In genomic region chr16:30854716-30855115, GRCm38 (mm10) we compare ENCODE assay signal across 22 mouse cellular contexts.
DNase-seq lines count a peak whose midpoint lies in the region; ATAC-seq and TF ChIP-seq lines count a peak whose summit lies in the region.
"Had no signal": no experiment of that assay in that cellular context is flagged by ENCODE, and none has a peak within 500 bp of the region (broad histone marks: within the 10 kb centered on the region; RNA-seq: fewer than 3 reads in every experiment).

No protein-coding gene starts in this region.

- dilution Hi-C loops in CH12.LX (cut with MboI; ENCODE audit: extremely low pct_ligation_motif_present, extremely low pct_unique_long_range_greater_than_20kb, low sequenced_read_pairs) = no loop called here

- H3K9ac ChIP-seq in limb, embryonic 15.5 days = no peak overlapping the region
- no peak overlapping the region for H3K9ac ChIP-seq in CH12.LX (ENCODE audit: insufficient read depth, low read depth)
- H3K9ac ChIP-seq in midbrain, embryonic 15.5 days = no peak overlapping the region
- H3K9ac ChIP-seq: embryonic facial prominence, embryonic 12.5 days; forebrain, embryonic 15.5 days; hindbrain, embryonic 12.5 days had no signal

- no peak overlapping the region for H3K27ac ChIP-seq in limb, embryonic 15.5 days
- no peak overlapping the region for H3K27ac ChIP-seq in limb, embryonic 10.5 days
- H3K27ac ChIP-seq in CH12.LX (ENCODE audit: insufficient read depth, low read depth) = no peak overlapping the region
- no peak overlapping the region for H3K27ac ChIP-seq in midbrain, embryonic 15.5 days
- H3K27ac ChIP-seq: embryonic facial prominence, embryonic 12.5 days; forebrain, embryonic 15.5 days; heart, embryonic 10.5 days; hindbrain, embryonic 12.5 days had no signal

- no peaks in the 10 kb centered on the region for H3K27me3 ChIP-seq in limb, embryonic 15.5 days
- no peaks in the 10 kb centered on the region for H3K27me3 ChIP-seq in limb, embryonic 10.5 days (ENCODE audit: low read depth, poor library complexity, severe bottlenecking)
- H3K27me3 ChIP-seq in CH12.LX (replicated peaks) = no peaks in the 10 kb centered on the region
- no peaks in the 10 kb centered on the region for H3K27me3 ChIP-seq in splenic B cell, adult 2 months (ENCODE audit: control insufficient read depth, insufficient read depth, low read length, poor library complexity, severe bottlenecking)
- H3K27me3 ChIP-seq in midbrain, embryonic 15.5 days (replicated peaks) = no peaks in the 10 kb centered on the region
- H3K27me3 ChIP-seq: embryonic facial prominence, embryonic 12.5 days; forebrain, embryonic 15.5 days; hindbrain, embryonic 12.5 days had no signal

- no peaks in the 10 kb centered on the region for H3K4me1 ChIP-seq in limb, embryonic 15.5 days
- H3K4me1 ChIP-seq in limb, embryonic 10.5 days = no peaks in the 10 kb centered on the region
- peaks cover 0 to 16% of the 10 kb centered on the region in 2 experiments; a peak in 1 of 4 replicates for H3K4me1 ChIP-seq in CH12.LX (ENCODE audit: control insufficient read depth in 1 of 2, insufficient read depth in 2 of 2)
- no peaks in the 10 kb centered on the region for H3K4me1 ChIP-seq in midbrain, embryonic 15.5 days
- H3K4me1 ChIP-seq: embryonic facial prominence, embryonic 12.5 days; forebrain, embryonic 15.5 days; hindbrain, embryonic 12.5 days had no signal

- no peaks in the 10 kb centered on the region for H3K36me3 ChIP-seq in limb, embryonic 15.5 days
- H3K36me3 ChIP-seq in limb, embryonic 10.5 days = no peaks in the 10 kb centered on the region
- H3K36me3 ChIP-seq in CH12.LX (replicated peaks in 1 of 2; ENCODE audit: control insufficient read depth in 1 of 2, insufficient read depth in 1 of 2, low read length in 1 of 2) = no peaks in the 10 kb centered on the region
- no peaks in the 10 kb centered on the region for H3K36me3 ChIP-seq in splenic B cell, adult 2 months (ENCODE audit: control insufficient read depth, insufficient read depth, low read length, poor library complexity, severe bottlenecking)
- no peaks in the 10 kb centered on the region for H3K36me3 ChIP-seq in midbrain, embryonic 15.5 days (replicated peaks)
- H3K36me3 ChIP-seq: embryonic facial prominence, embryonic 12.5 days; forebrain, embryonic 15.5 days; G1E; heart, embryonic 10.5 days; hindbrain, embryonic 12.5 days had no signal

- no peak for DNase-seq in limb, embryonic 10.5 days (ENCODE audit: low spot score)
- DNase-seq in CH12.LX (ENCODE audit: extremely low read depth) (peak; percentile 49), WW6 (ENCODE audit: low read depth, low spot score) (peak; percentile 29)
- DNase-seq in splenic B cell, adult 2 months (ENCODE audit: low read depth, low spot score) = peak; percentile 26
- DNase-seq: adrenal gland, adult 8-10 months; adrenal gland, postnatal 36 days; cerebellum, adult 11 months; cerebellum, adult 8-10 months; cerebellum, postnatal 25 days; gastrocnemius, postnatal 36 days; heart, adult 18-20 months; heart, postnatal 10 days; heart, postnatal 4 days had no signal

- no peaks in the 10 kb centered on the region for H3K9me3 ChIP-seq in limb, embryonic 15.5 days
- H3K9me3 ChIP-seq in limb, embryonic 10.5 days (replicated peaks) = no peaks in the 10 kb centered on the region
- H3K9me3 ChIP-seq in CH12.LX (replicated peaks; ENCODE audit: low read length) = no peaks in the 10 kb centered on the region
- H3K9me3 ChIP-seq in midbrain, embryonic 15.5 days = no peaks in the 10 kb centered on the region
- H3K9me3 ChIP-seq: embryonic facial prominence, embryonic 12.5 days; forebrain, embryonic 15.5 days; G1E; heart, embryonic 10.5 days; hindbrain, embryonic 12.5 days had no signal

- in situ Hi-C loops in CH12.LX (cut with MboI; ENCODE audit: low pct_ligation_motif_present, low pct_unique_long_range_greater_than_20kb, low sequenced_read_pairs) = no loop called here

- TF ChIP-seq POLR2A in CH12.LX (IDR thresholded peaks at IDR 0.05; ENCODE audit: low read depth, low read length) = no peak

- no peak overlapping the region for H3K4me2 ChIP-seq in limb, embryonic 15.5 days
- no peak overlapping the region for H3K4me2 ChIP-seq in CH12.LX (ENCODE audit: insufficient read depth, low read depth, poor library complexity, severe bottlenecking)
- no peak overlapping the region for H3K4me2 ChIP-seq in midbrain, embryonic 15.5 days
- H3K4me2 ChIP-seq: embryonic facial prominence, embryonic 12.5 days; forebrain, embryonic 15.5 days; hindbrain, embryonic 12.5 days had no signal

- no peak overlapping the region for H3K4me3 ChIP-seq in limb, embryonic 15.5 days
- H3K4me3 ChIP-seq in limb, embryonic 10.5 days = no peak overlapping the region
- H3K4me3 ChIP-seq in CH12.LX (replicated peaks in 1 of 3; ENCODE audit: low read depth in 2 of 3, low read length in 2 of 3, poor library complexity in 1 of 3) = no peak overlapping the region
- no peak overlapping the region for H3K4me3 ChIP-seq in midbrain, embryonic 15.5 days
- H3K4me3 ChIP-seq: embryonic facial prominence, embryonic 12.5 days; forebrain, embryonic 15.5 days; heart, embryonic 10.5 days; hindbrain, embryonic 12.5 days had no signal

- WGBS in limb, embryonic 15.5 days = 71% methylated on average over 4 of the region's 4 CpGs
- WGBS in limb, embryonic 10.5 days = 77% methylated on average over 4 of the region's 4 CpGs
- 78% methylated on average over 4 of the region's 4 CpGs for WGBS in midbrain, embryonic 15.5 days

- H3K79me2 ChIP-seq in CH12.LX (replicated peaks; ENCODE audit: control insufficient read depth, extremely low read depth, insufficient read depth, poor library complexity, severe bottlenecking) = no peaks in the 10 kb centered on the region

- TF ChIP-seq EP300 in CH12.LX (IDR thresholded peaks at IDR 0.05; ENCODE audit: low read length) = no peak

- no peak for TF ChIP-seq RAD21 in CH12.LX (IDR thresholded peaks at IDR 0.05; ENCODE audit: low read depth, low read length)

- TF ChIP-seq CTCF in CH12.LX (conservative IDR thresholded peaks at IDR 0.05 in 1 of 2, IDR thresholded peaks at IDR 0.05 in 1 of 2; ENCODE audit: low read depth in 2 of 2, low read length in 2 of 2) = no peak

- ATAC-seq in limb, embryonic 15.5 days (ENCODE audit: insufficient number of reproducible peaks, low FRiP score, low TSS enrichment, low read depth) = peak; percentile 30; the same call in 1 of the 2 replicates
- no peak for ATAC-seq in megakaryocyte, adult 5-6 weeks (ENCODE audit: poor library complexity, severe bottlenecking)
- ATAC-seq in midbrain, embryonic 15.5 days (replicated peaks) = no peak
- ATAC-seq: forebrain, embryonic 15.5 days; hindbrain, embryonic 16.5 days had no signal

TF ChIP-seq in CH12.LX, 34 proteins besides CTCF, POLR2A, EP300 and RAD21:
- TF ChIP-seq SMC3 (IDR thresholded peaks at IDR 0.05; ENCODE audit: low read depth, low read length) (no peak), UBTF (IDR thresholded peaks at IDR 0.05; ENCODE audit: low read depth, low read length) (no peak), ZNF384 (IDR thresholded peaks at IDR 0.05; ENCODE audit: low read depth, low read length) (no peak), CHD1 (IDR thresholded peaks at IDR 0.05; ENCODE audit: low read depth, low read length) (no peak), ETS1 (conservative IDR thresholded peaks at IDR 0.05; ENCODE audit: low read depth, low read length) (no peak), NRF1 (IDR thresholded peaks at IDR 0.05; ENCODE audit: low read depth, low read length) (no peak), MAX (IDR thresholded peaks at IDR 0.05; ENCODE audit: low read length) (no peak), PAX5 (IDR thresholded peaks at IDR 0.05; ENCODE audit: low read length) (no peak), ZKSCAN1 (IDR thresholded peaks at IDR 0.05; ENCODE audit: borderline replicate concordance, low read depth, low read length) (no peak), MYC (IDR thresholded peaks at IDR 0.05; ENCODE audit: low read depth, low read length) (no peak), MEF2A (IDR thresholded peaks at IDR 0.05; ENCODE audit: borderline replicate concordance, low read depth, low read length) (no peak), HCFC1 (IDR thresholded peaks at IDR 0.05; ENCODE audit: low read depth, low read length) (no peak), MXI1 (IDR thresholded peaks at IDR 0.05; ENCODE audit: low read depth, low read length) (no peak), CHD2 (IDR thresholded peaks at IDR 0.05; ENCODE audit: low read length) (no peak), GABPA (IDR thresholded peaks at IDR 0.05; ENCODE audit: insufficient replicate concordance, low read depth, low read length) (no peak)
TF ChIP-seq in CH12.LX: peak in this region for 0.
